Mouse (Mus musculus) hindbrain, embryonic 16.5 days (tissue): ENCODE data around the gene Slc45a1. TPM values are rescaled to one million over a fixed set of nuclear protein-coding genes. Genes with fewer than 3 reads are reported as not detected.

Source experiments
- ATAC-seq: fragments of 200-750 bp; cut with Nextera tagmentation; 2 replicates; pipeline ENCODE4 v1.8.0; 2017; ENCODE audit warnings: moderate TSS enrichment, moderate library complexity
- H3K27ac ChIP-seq: fragments of 300-500 bp; sonication (generic); 2 replicates; pipeline ENCODE4 v1.5.1; 2014; ENCODE audit warnings: low read depth, mild to moderate bottlenecking, control low read depth, low read length, moderate library complexity
- H3K27me3 ChIP-seq: fragments of 300-500 bp; sonication (generic); replicated peaks from 2 replicates; pipeline ENCODE4 v1.6.1; 2014; ENCODE audit warnings: low read length; ENCODE audit not compliant: control insufficient read depth, insufficient read depth
- H3K36me3 ChIP-seq: fragments of 300-500 bp; sonication (generic); 2 replicates; pipeline ENCODE4 v1.6.1; 2014; ENCODE audit warnings: mild to moderate bottlenecking, low read length, moderate library complexity, mixed read lengths; ENCODE audit not compliant: control insufficient read depth, insufficient read depth
- H3K4me1 ChIP-seq: fragments of 300-500 bp; sonication (generic); 2 replicates; pipeline ENCODE4 v1.6.1; 2014; ENCODE audit warnings: low read depth, low read length; ENCODE audit not compliant: control insufficient read depth, insufficient read depth
- H3K4me2 ChIP-seq: fragments of 300-500 bp; sonication (generic); 2 replicates; pipeline ENCODE4 v1.6.1; 2014; ENCODE audit warnings: mild to moderate bottlenecking, low read length, control low read depth, moderate library complexity
- H3K4me3 ChIP-seq: fragments of 300-500 bp; sonication (generic); 2 replicates; pipeline ENCODE4 v1.5.1; 2014; ENCODE audit warnings: mild to moderate bottlenecking, low read length, control low read depth, moderate library complexity
- H3K9ac ChIP-seq: fragments of 300-500 bp; sonication (generic); 2 replicates; pipeline ENCODE4 v1.6.1; 2014; ENCODE audit warnings: low read depth, mild to moderate bottlenecking, control low read depth, low read length, moderate library complexity
- H3K9me3 ChIP-seq: fragments of 300-500 bp; sonication (generic); 2 replicates; pipeline ENCODE4 v1.6.1; 2014; ENCODE audit warnings: mild to moderate bottlenecking, low read length, moderate library complexity; ENCODE audit not compliant: control insufficient read depth
- WGBS: fragments of 180-500 bp; shearing (Covaris S2); extraction: QIAGEN DNeasy Blood & Tissue Kit; methylation state at CpG from one replicate; pipeline ENCODE4 v1.1.7; 2014; 5-methylcytosine and 5-hydroxymethylcytosine counted together
- polyA plus RNA-seq: library from polyadenylated mRNA; unstranded; fragments of >200 nt; fragmentation: Nextera tagmentation; extraction: Ambion mirVana; gene quantifications from 2 replicates; pipeline ENCODE4 v1.2.1, GENCODE M21; 2015

Gene Slc45a1
- polyA plus RNA-seq, 1 experiment from 2014 or later, result 44.7 TPM

- Histone ChIP-seq H3K4me2 (no peak overlapping the region), H3K9me3 (no peaks in the 10 kb centered on the region), H3K36me3 (no peaks in the 10 kb centered on the region), H3K9ac (no peak overlapping the region), H3K27me3 (no peaks in the 10 kb centered on the region), H3K4me3 (no peak overlapping the region), H3K4me1 (peaks cover 24% of the 10 kb centered on the region), H3K27ac (no peak overlapping the region)
- ATAC-seq, result no peak
- WGBS, result 40% methylated on average over 3 of the region's 3 CpGs
These were observed 61.2 kb downstream of the Slc45a1 start for GRCm38 (mm10) chr4:150590621-150591282.

DNA sequence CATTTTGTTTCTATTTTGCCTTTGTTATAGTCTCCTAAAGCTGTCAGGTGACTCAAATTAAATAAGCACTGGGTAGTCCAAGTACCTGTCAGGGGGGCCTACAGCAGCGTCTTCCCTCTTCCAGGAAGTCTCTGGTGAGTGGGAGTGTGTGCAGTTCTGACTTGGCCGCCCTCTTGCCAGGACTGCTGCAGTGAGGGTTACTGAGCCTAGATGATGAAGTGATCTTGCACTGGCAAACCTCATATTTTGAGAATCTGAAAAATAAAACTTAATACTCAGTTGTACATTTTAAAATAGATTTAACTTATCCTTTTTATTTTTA, 63.7 kb downstream of the Slc45a1 start:
- Histone ChIP-seq H3K27ac (no peak overlapping the region; the same call in 1 of the 2 replicates), H3K4me2 (no peak overlapping the region), H3K9ac (no peak overlapping the region), H3K4me1 (peaks cover 39% of the 10 kb centered on the region), H3K27me3 (no peaks in the 10 kb centered on the region), H3K4me3 (no peak overlapping the region), H3K9me3 (no peaks in the 10 kb centered on the region), H3K36me3 (no peaks in the 10 kb centered on the region)
- WGBS, result 87% methylated on average over 2 of the region's 2 CpGs
- ATAC-seq, result no peak

- Histone ChIP-seq H3K27me3 (no peaks in the 10 kb centered on the region), H3K4me3 (no peak overlapping the region), H3K27ac (peak overlapping the region; percentile 50; the same call in 1 of the 2 replicates), H3K9me3 (no peaks in the 10 kb centered on the region), H3K4me1 (peaks cover 43% of the 10 kb centered on the region), H3K4me2 (no peak overlapping the region), H3K36me3 (no peaks in the 10 kb centered on the region), H3K9ac (no peak overlapping the region)
- WGBS, result 85% methylated on average over 8 of the region's 8 CpGs
- no peak for ATAC-seq
These were observed 64.2 kb downstream of the Slc45a1 start for GRCm38 (mm10) chr4:150587597-150588299.

DNA sequence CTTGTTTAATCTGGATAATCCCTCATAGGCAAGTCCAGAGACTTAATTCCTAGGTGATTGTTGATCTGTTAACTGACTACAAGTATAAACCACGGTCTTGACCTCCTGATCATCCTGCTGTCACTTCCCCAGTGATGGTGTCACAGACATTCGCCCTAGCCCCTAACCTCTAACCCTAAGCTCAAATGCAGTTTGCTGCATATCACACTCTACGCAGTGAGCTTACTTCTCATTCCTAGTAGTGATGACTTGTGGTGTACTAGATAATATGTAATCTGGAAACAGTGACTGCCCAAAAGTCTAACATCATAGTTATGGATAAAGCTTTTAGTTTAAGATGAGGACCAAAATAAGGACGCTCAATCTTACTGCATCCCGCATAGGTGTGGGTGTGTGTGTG, 65.7 kb downstream of the Slc45a1 start:
- Histone ChIP-seq H3K9ac (no peak overlapping the region), H3K4me1 (peaks cover 41% of the 10 kb centered on the region), H3K4me2 (no peak overlapping the region), H3K27me3 (no peaks in the 10 kb centered on the region), H3K36me3 (no peaks in the 10 kb centered on the region), H3K27ac (no peak overlapping the region), H3K9me3 (no peaks in the 10 kb centered on the region), H3K4me3 (no peak overlapping the region)
- no peak for ATAC-seq
- WGBS, result 92% methylated on average over 5 of the region's 5 CpGs

GRCm38 (mm10) chr4:150585800-150586199, 66.2 kb downstream of the Slc45a1 start:
- WGBS, result 94% methylated on average over 2 of the region's 2 CpGs
- H3K36me3 ChIP-seq, result no peaks in the 10 kb centered on the region

DNA sequence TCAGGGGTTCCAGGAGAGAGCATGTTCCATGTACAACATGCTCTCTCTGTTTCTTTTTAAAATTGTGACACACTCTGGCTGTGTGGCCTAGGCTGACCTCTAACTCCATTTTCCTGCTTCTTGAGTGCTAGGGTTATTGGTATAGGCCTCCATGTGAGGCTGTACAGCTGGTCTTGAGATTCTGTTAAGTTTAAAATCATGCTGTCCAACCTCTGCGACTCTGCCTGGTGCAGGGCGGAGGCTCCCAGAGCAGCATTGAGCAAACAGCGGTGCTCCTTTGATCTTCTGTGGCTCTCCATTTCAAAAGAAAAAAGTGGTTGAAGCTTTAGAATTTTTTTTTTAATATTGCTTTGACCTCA, 68.2 kb downstream of the Slc45a1 start:
- peak overlapping the region; percentile 79 for H3K27ac ChIP-seq
- peak; percentile 50 for ATAC-seq
- H3K4me1 ChIP-seq, result peaks cover 37% of the 10 kb centered on the region
- WGBS, result 62% methylated on average over 3 of the region's 3 CpGs
- no peaks in the 10 kb centered on the region for H3K36me3 ChIP-seq
- H3K27me3 ChIP-seq, result no peaks in the 10 kb centered on the region
- peak overlapping the region; percentile 35 for H3K4me2 ChIP-seq
- no peak overlapping the region for H3K4me3 ChIP-seq
- H3K9ac ChIP-seq, result peak overlapping the region; percentile 33; the same call in 1 of the 2 replicates
- H3K9me3 ChIP-seq, result no peaks in the 10 kb centered on the region

More at GRCm38 (mm10) chr4:150585800-150586199, 66.2 kb downstream of the Slc45a1 start:
- Histone ChIP-seq H3K4me3 (no peak overlapping the region), H3K9ac (no peak overlapping the region), H3K27ac (no peak overlapping the region), H3K27me3 (no peaks in the 10 kb centered on the region), H3K4me2 (no peak overlapping the region), H3K9me3 (no peaks in the 10 kb centered on the region), H3K4me1 (peaks cover 41% of the 10 kb centered on the region)
- no peak for ATAC-seq

- no peaks in the 10 kb centered on the region for H3K27me3 ChIP-seq
- no peaks in the 10 kb centered on the region for H3K9me3 ChIP-seq
- peak overlapping the region; percentile 35 for H3K4me2 ChIP-seq
- H3K27ac ChIP-seq, result peak overlapping the region; percentile 79
- ATAC-seq, result peak; percentile 75
- H3K4me1 ChIP-seq, result peaks cover 36% of the 10 kb centered on the region
- WGBS, result 17% methylated on average over 13 of the region's 13 CpGs
- peak overlapping the region; percentile 33; the same call in 1 of the 2 replicates for H3K9ac ChIP-seq
- H3K4me3 ChIP-seq, result no peak overlapping the region
- H3K36me3 ChIP-seq, result no peaks in the 10 kb centered on the region
These were observed 68.8 kb downstream of the Slc45a1 start for GRCm38 (mm10) chr4:150582966-150583776.

- no peak for ATAC-seq
- Histone ChIP-seq H3K9me3 (no peaks in the 10 kb centered on the region), H3K4me2 (no peak overlapping the region), H3K36me3 (no peaks in the 10 kb centered on the region), H3K4me1 (peaks cover 34% of the 10 kb centered on the region), H3K9ac (no peak overlapping the region), H3K27me3 (no peaks in the 10 kb centered on the region), H3K27ac (peak overlapping the region; percentile 61), H3K4me3 (no peak overlapping the region)
- 66% methylated on average over 10 of the region's 10 CpGs for WGBS
These were observed 69.8 kb downstream of the Slc45a1 start for GRCm38 (mm10) chr4:150581931-150582723.
